Mouse (Mus musculus) lung, postnatal 0 days (tissue): ENCODE results near the gene Chst3.

Experiments
- CTCF ChIP-seq: IDR thresholded peaks from 2 replicates; pipeline ENCODE4 v1.5.1; 2016; ENCODE audit warnings: antibody characterized with exemption, mild to moderate bottlenecking
- EP300 ChIP-seq: IDR thresholded peaks from 2 replicates; pipeline ENCODE4 v1.6.1; 2016; ENCODE audit warnings: antibody characterized with exemption, mild to moderate bottlenecking, control low read depth

- TF ChIP-seq CTCF, result no peak
- TF ChIP-seq EP300, result no peak
Observed at GRCm38 (mm10) chr10:60164869-60165268, 54.2 kb downstream of the Chst3 start.
